Mouse (Mus musculus) macrophage (primary cell): ENCODE results near the gene Zbtb2. TPM values are rescaled to one million over a fixed set of nuclear protein-coding genes. Genes with fewer than 3 reads are reported as not detected.

ENCODE experiments used
- H3K27ac ChIP-seq: fragments of 350-480 bp; formaldehyde crosslinking; 2 replicates; pipeline ENCODE4 v1.9.0; 2021
- H3K36me3 ChIP-seq: fragments of 350-480 bp; formaldehyde crosslinking; 2 replicates; pipeline ENCODE4 v1.9.0; 2021; ENCODE audit errors: inconsistent target
- H3K4me3 ChIP-seq: fragments of 350-480 bp; formaldehyde crosslinking; 2 replicates; pipeline ENCODE4 v1.9.0; 2021; ENCODE audit errors: inconsistent target
- H3K79me2 ChIP-seq: fragments of 350-480 bp; formaldehyde crosslinking; 2 replicates; pipeline ENCODE4 v1.9.0; 2021; ENCODE audit errors: inconsistent target
- WGBS: methylation state at CpG from one replicate; pipeline ENCODE4 v1.1.7; 2026; ENCODE audit warnings: inconsistent platforms; ENCODE audit not compliant: missing documents; 5-methylcytosine and 5-hydroxymethylcytosine counted together
- polyA plus RNA-seq: library from polyadenylated mRNA; stranded (reverse); fragments of 250-400 nt; gene quantifications from 3 replicates; pipeline ENCODE4 v1.2.4, GENCODE M21; 2018; ENCODE audit warnings: inconsistent platforms

Gene Zbtb2
- polyA plus RNA-seq, 1 experiment from 2014 or later, result 9.6 TPM

- WGBS, result 87% methylated on average over 3 of the region's 3 CpGs
- Histone ChIP-seq H3K79me2 (peaks cover 82% of the 10 kb centered on the region), H3K36me3 (peaks cover 20% of the 10 kb centered on the region; the same call in 1 of the 2 replicates), H3K27ac (no peak overlapping the region), H3K4me3 (no peak overlapping the region)
These were observed 7.4 kb upstream of the Zbtb2 start for GRCm38 (mm10) chr10:4395321-4395720.

DNA sequence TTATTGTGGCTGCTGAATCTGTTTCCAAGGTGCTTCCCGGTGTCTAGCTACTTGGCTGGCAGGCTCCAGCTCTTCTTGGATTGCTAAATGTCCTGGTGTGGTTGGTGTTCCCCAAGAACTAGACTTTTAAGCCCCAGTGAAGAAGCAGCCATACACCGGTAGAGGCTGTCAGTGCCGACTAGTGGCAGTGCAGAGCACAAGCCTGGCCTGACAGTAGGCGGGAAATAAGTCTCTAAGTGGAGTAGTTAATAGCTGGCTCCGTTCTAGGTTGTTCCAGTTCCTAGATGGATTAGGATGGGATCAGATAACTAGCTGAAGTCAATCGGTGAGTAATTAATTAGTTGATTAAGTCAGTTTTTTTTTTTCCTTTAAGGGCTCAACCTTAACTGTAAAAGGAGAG is 3.9 kb upstream of the Zbtb2 start:
- Histone ChIP-seq H3K4me3 (no peak overlapping the region), H3K36me3 (peaks cover 9% of the 10 kb centered on the region; the same call in 1 of the 2 replicates), H3K79me2 (peaks cover 88% of the 10 kb centered on the region), H3K27ac (no peak overlapping the region)
- 29% methylated on average over 6 of the region's 6 CpGs for WGBS

GRCm38 (mm10) chr10:4391076-4391475 is 3.2 kb upstream of the Zbtb2 start:
- Histone ChIP-seq H3K36me3 (peaks cover 9% of the 10 kb centered on the region; the same call in 1 of the 2 replicates), H3K27ac (no peak overlapping the region), H3K79me2 (peaks cover 80% of the 10 kb centered on the region), H3K4me3 (no peak overlapping the region)
- 84% methylated on average over 4 of the region's 5 CpGs for WGBS

DNA sequence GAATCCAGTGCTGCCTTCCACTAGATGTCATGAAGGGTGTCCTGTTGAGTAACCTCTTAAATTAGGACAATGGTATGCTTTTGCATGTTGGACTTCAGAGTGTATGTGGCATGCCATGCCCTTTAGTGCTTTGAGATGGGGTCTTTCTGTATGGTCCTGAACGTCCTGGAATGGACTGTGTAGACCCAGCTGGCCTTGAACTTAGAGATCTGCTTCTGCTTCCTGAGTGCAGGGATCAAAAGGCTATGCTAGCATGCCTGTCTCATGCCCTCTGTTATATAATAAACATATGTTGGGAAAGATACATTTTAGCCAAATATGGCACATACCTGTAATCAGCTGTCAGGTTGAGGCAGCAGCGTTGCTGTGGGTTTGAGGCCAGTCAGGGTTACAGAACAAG is 2.6 kb upstream of the Zbtb2 start:
- H3K27ac ChIP-seq, result no peak overlapping the region
- WGBS, result 89% methylated on average over 2 of the region's 2 CpGs
- H3K4me3 ChIP-seq, result no peak overlapping the region
- H3K79me2 ChIP-seq, result peaks cover 78% of the 10 kb centered on the region
- H3K36me3 ChIP-seq, result peaks cover 4% of the 10 kb centered on the region; the same call in 1 of the 2 replicates

- peaks cover 78% of the 10 kb centered on the region for H3K79me2 ChIP-seq
- H3K27ac ChIP-seq, result no peak overlapping the region
- WGBS, result 81% methylated on average over 5 of the region's 5 CpGs
- no peaks in the 10 kb centered on the region for H3K36me3 ChIP-seq
- no peak overlapping the region; the same call in 1 of the 2 replicates for H3K4me3 ChIP-seq
These were observed 1.7 kb upstream of the Zbtb2 start for GRCm38 (mm10) chr10:4389461-4390112.

GRCm38 (mm10) chr10:4389036-4389435 is 1.1 kb upstream of the Zbtb2 start:
- Histone ChIP-seq H3K27ac (no peak overlapping the region), H3K4me3 (peak overlapping the region; percentile 55)
- 27% methylated on average over 10 of the region's 10 CpGs for WGBS

DNA sequence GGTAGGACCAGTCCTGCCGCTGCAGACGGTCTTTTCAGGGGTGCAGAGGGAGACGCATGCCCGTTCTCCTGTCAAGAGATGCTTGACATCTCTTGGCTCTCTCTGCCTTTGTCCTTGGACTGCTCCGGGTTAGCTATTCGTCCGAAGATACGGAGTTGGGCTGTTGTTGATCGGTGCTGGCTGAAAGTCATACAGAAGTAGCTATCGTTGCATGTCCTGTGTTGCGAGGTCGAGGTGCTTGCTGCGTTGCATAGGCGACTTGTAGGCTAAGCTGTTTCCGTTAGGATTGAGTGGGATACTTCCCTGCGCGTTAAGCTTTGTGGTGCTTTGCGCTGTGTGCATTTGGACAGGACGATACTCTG is 457 bp upstream of the Zbtb2 start:
- WGBS, result 2% methylated on average over 19 of the region's 19 CpGs
- H3K4me3 ChIP-seq, result peak overlapping the region; percentile 55
- H3K36me3 ChIP-seq, result no peaks in the 10 kb centered on the region
- H3K27ac ChIP-seq, result peak overlapping the region; percentile 34; the same call in 1 of the 2 replicates
- peaks cover 78% of the 10 kb centered on the region for H3K79me2 ChIP-seq

More at GRCm38 (mm10) chr10:4389036-4389435, 1.1 kb upstream of the Zbtb2 start:
- Histone ChIP-seq H3K36me3 (no peaks in the 10 kb centered on the region), H3K79me2 (peaks cover 78% of the 10 kb centered on the region)

DNA sequence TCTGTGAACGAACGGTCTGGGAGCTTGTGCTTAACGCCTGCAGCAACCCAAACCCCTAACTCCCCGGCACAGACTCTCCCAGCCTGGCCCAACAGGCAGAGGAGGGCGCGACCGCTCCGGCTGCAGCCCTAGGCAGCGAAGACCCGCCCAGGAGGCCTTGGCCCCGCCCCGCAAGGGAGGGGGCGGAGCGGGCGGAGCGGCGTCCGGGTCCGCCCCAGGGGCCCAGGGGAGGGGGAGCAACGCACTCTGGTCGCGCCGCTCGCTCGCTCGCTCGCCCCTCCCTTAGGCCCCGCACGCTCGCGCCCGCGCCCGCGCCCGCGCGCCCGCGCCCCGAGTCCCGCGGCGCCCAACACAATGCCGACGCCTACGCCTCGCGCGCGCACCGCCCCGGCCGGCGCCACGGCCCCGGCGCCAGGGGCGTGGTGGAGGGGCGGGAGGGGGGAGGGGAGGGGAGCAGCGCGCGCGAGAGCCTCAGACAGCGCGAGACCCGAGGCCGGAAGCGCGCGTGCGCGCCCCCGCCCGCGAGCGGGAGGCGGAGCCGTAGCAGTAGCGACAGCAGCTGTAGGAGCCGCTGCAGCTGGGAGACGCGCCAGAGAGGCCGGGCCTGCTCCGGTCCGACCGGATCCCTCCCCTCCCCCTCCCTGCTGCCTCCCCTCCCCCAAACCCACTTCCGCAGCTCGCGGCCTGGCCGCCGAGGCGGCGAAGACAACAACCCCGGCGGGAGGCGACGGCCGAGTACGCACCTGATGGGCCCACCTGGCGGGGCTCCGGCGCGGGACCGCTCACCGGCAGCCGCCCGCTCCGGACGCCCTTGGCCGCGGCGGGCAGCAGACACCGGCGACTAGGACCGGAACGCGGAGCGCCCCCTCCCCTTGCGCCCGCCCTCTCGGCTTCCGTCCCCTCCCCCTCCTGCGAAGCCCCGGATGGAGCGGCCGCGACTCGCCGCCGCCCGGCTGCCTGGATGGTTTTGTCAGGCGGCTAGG is 1.0 kb downstream of the Zbtb2 start:
- H3K27ac ChIP-seq, result peak overlapping the region; percentile 53
- peaks cover 78% of the 10 kb centered on the region for H3K79me2 ChIP-seq
- no peaks in the 10 kb centered on the region for H3K36me3 ChIP-seq
- peak overlapping the region; percentile 56 for H3K4me3 ChIP-seq
- WGBS, result under 1% methylated on average over 68 of the region's 133 CpGs

GRCm38 (mm10) chr10:4384244-4384643 is 3.7 kb downstream of the Zbtb2 start:
- H3K36me3 ChIP-seq, result no peaks in the 10 kb centered on the region
- 96% methylated on average over 7 of the region's 7 CpGs for WGBS

GRCm38 (mm10) chr10:4380748-4381147 is 7.2 kb downstream of the Zbtb2 start:
- WGBS, result 98% methylated on average over 5 of the region's 5 CpGs
- Histone ChIP-seq H3K4me3 (no peak overlapping the region), H3K27ac (no peak overlapping the region), H3K79me2 (peaks cover 100% of the 10 kb centered on the region), H3K36me3 (no peaks in the 10 kb centered on the region)

More at GRCm38 (mm10) chr10:4384244-4384643, 3.7 kb downstream of the Zbtb2 start:
- Histone ChIP-seq H3K79me2 (peaks cover 78% of the 10 kb centered on the region), H3K4me3 (no peak overlapping the region), H3K27ac (no peak overlapping the region)

GRCm38 (mm10) chr10:4376931-4377330 is 11.0 kb downstream of the Zbtb2 start:
- H3K4me3 ChIP-seq, result no peak overlapping the region
- H3K27ac ChIP-seq, result no peak overlapping the region
- WGBS, result 90% methylated on average over 7 of the region's 7 CpGs
- H3K36me3 ChIP-seq, result peaks cover 9% of the 10 kb centered on the region; the same call in 1 of the 2 replicates
- H3K79me2 ChIP-seq, result peaks cover 67% of the 10 kb centered on the region; the same call in 1 of the 2 replicates

DNA sequence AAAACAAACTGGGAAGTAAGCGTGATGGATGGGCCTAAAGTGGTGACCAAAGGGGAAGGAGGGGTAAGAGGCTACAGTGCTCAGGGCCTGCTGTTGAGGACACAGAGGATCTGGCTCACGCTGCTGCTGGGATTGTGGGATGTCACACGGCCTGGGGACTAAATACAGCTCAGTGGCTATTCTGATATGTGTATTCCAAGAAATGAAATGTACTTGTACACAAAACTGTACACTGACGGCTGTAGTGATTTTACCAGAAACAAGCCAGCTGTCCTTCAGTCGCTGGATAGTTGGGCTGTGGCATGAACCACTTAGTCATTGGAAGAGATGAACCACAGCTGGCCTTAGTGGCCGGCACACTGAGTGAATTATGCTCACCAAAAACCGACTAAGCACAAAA is 11.4 kb downstream of the Zbtb2 start:
- no peak overlapping the region for H3K27ac ChIP-seq
- H3K36me3 ChIP-seq, result peaks cover 11% of the 10 kb centered on the region; the same call in 1 of the 2 replicates
- peaks cover 63% of the 10 kb centered on the region; the same call in 1 of the 2 replicates for H3K79me2 ChIP-seq
- H3K4me3 ChIP-seq, result no peak overlapping the region
- 90% methylated on average over 7 of the region's 7 CpGs for WGBS

DNA sequence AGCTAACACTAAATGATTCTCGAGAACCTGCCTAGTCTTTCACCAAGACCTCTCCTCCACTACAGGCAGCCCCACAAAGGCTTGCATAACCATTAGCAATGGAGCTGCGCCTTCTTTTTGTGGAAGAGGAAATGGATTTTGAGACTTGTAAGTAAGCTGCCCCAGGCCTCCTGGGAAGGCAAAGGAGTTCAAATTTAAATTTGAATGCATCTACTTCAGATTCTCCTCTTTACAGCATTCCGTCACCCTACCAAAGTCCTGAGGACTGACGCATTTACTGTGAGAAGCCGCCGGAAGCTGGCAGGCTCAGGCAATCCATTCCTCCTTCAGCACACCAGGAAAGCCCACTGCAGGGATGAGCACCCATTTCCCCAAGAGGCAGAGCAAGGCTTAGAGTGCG is 12.6 kb downstream of the Zbtb2 start:
- no peak overlapping the region for H3K27ac ChIP-seq
- peaks cover 51% of the 10 kb centered on the region; the same call in 1 of the 2 replicates for H3K79me2 ChIP-seq
- H3K4me3 ChIP-seq, result no peak overlapping the region
- 82% methylated on average over 7 of the region's 7 CpGs for WGBS
- H3K36me3 ChIP-seq, result peaks cover 17% of the 10 kb centered on the region; the same call in 1 of the 2 replicates

- H3K4me3 ChIP-seq, result no peak overlapping the region
- WGBS, result 91% methylated on average over 4 of the region's 4 CpGs
- H3K27ac ChIP-seq, result no peak overlapping the region
- H3K79me2 ChIP-seq, result peaks cover 45% of the 10 kb centered on the region; the same call in 1 of the 2 replicates
- H3K36me3 ChIP-seq, result peaks cover 17% of the 10 kb centered on the region; the same call in 1 of the 2 replicates
These were observed 13.2 kb downstream of the Zbtb2 start for GRCm38 (mm10) chr10:4374734-4375133.
